Mouse (Mus musculus) limb, embryonic 11.5 days (tissue): Measurements from ENCODE around the gene Wfdc13. TPM values are rescaled to one million over a fixed set of nuclear protein-coding genes. Genes with fewer than 3 reads are reported as not detected.
"Not testable (repeated sequence)": the region's sequence is repeated elsewhere in the genome, so short reads cannot be mapped to it uniquely, and the experiment has no call there.

ENCODE experiments used
- ATAC-seq: fragments of 200-750 bp; cut with Nextera tagmentation; 2 replicates; pipeline ENCODE4 v1.8.0; 2017; ENCODE audit warnings: low read depth; ENCODE audit not compliant: insufficient number of reproducible peaks, low FRiP score, low TSS enrichment
- DNase-seq: peaks from one replicate; pipeline ENCODE4 v3.0.0-alpha.2; 2015; ENCODE audit warnings: low spot score
- H3K27ac ChIP-seq: fragments of 300-500 bp; sonication (generic); replicated peaks from 2 replicates; pipeline ENCODE4 v1.5.1; 2014; ENCODE audit warnings: low read depth, mild to moderate bottlenecking, low read length
- H3K27me3 ChIP-seq: fragments of 300-500 bp; sonication (generic); 2 replicates; pipeline ENCODE4 v1.6.1; 2014; ENCODE audit warnings: mild to moderate bottlenecking, low read length, mixed read lengths; ENCODE audit not compliant: control insufficient read depth, insufficient read depth
- H3K36me3 ChIP-seq: fragments of 300-500 bp; sonication (generic); 2 replicates; pipeline ENCODE4 v1.6.1; 2014; ENCODE audit warnings: mild to moderate bottlenecking, low read length, moderate library complexity, mixed read lengths; ENCODE audit not compliant: control insufficient read depth, insufficient read depth
- H3K4me1 ChIP-seq: fragments of 300-500 bp; sonication (generic); 2 replicates; pipeline ENCODE4 v1.6.1; 2014; ENCODE audit warnings: low read length, mixed read lengths; ENCODE audit not compliant: control insufficient read depth, insufficient read depth
- H3K4me2 ChIP-seq: fragments of 300-500 bp; sonication (generic); 2 replicates; pipeline ENCODE4 v1.6.1; 2014; ENCODE audit warnings: low read depth, mild to moderate bottlenecking, moderate library complexity; ENCODE audit not compliant: severe bottlenecking
- H3K4me3 ChIP-seq: fragments of 300-500 bp; sonication (generic); 2 replicates; pipeline ENCODE4 v1.5.1; 2014; ENCODE audit warnings: low read depth, low read length
- H3K9ac ChIP-seq: fragments of 300-500 bp; sonication (generic); 2 replicates; pipeline ENCODE4 v1.6.1; 2014; ENCODE audit warnings: mild to moderate bottlenecking, low read length
- H3K9me3 ChIP-seq: fragments of 300-500 bp; sonication (generic); 2 replicates; pipeline ENCODE4 v1.6.1; 2016; ENCODE audit warnings: low read length; ENCODE audit not compliant: control insufficient read depth
- WGBS: fragments of 180-500 bp; shearing (Covaris S2); extraction: QIAGEN DNeasy Blood & Tissue Kit; methylation state at CpG from one replicate; pipeline ENCODE4 v1.1.7; 2014; 5-methylcytosine and 5-hydroxymethylcytosine counted together
- polyA plus RNA-seq: library from polyadenylated mRNA; unstranded; fragments of >200 nt; fragmentation: Nextera tagmentation; extraction: Ambion mirVana; gene quantifications from 2 replicates; pipeline ENCODE4 v1.2.1, GENCODE M21; 2014

Wfdc13 gene
- polyA plus RNA-seq, 1 experiment from 2014 or later = not detected

DNA sequence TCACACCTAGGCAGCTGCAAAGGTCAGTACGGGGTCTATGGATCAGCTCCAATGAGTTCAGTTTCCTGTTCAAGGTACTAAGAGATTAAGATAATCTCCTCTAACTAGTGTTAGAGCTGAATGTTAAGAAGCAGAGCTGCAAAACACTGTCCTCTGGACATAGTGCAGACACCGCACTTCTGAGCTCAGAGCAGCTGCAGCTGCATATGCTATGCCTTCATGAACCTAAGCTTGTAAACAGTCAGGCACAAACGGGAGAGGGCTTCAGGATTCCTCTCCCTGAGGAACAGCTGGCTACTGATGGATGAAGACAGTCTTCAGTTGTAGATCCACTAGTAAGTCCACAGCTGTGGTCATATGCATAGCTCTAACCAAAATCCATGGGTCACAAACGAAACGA, 16.1 kb downstream of the Wfdc13 start:
- H3K4me1 ChIP-seq = no peaks in the 10 kb centered on the region
- H3K36me3 ChIP-seq = no peaks in the 10 kb centered on the region
- H3K27ac ChIP-seq = no peak overlapping the region
- no peak overlapping the region for H3K4me2 ChIP-seq
- 77% methylated on average over 5 of the region's 5 CpGs for WGBS
- H3K9me3 ChIP-seq = no peaks in the 10 kb centered on the region; the same call in 1 of the 2 replicates
- DNase-seq (no peak), ATAC-seq (no peak)
- no peak overlapping the region for H3K9ac ChIP-seq
- no peak overlapping the region for H3K4me3 ChIP-seq
- no peaks in the 10 kb centered on the region for H3K27me3 ChIP-seq

DNA sequence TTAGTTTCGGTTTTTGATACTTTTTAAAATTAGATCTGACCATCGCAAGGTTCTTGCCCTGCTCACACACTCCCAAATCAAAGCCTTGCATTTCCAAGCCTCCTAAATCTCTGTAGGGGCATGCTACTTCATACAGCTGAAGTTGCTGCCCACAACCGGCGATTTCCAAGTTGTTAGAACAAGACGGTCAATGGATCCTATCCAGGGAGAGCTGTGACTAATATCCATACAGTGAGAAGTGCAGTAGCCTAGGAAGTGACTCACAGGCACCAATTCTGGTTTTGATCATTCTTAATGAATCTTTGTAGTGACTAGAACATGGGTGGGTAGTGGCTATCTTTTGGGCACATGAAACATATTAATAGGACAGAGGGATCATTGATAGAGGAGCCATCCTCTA, 16.9 kb downstream of the Wfdc13 start:
- ATAC-seq = no peak

DNA sequence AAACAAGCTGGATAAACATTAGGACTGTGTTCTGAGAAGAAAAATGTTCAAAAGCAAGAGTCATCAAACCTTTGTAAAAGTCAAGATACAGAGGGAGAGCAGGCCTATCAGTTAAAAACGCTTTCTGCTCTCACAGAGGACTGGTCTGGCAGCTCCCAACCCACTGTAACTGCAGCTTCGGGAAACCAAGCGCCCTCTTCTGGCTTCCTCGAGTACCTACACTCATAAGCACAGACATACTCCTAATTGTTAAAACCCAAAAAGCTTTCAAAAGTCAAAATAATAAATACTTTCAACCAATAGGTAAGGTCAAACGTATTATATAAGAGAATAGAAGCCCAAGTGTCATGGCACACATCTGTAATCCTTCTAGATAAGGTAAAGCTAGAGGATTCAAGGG, 19.3 kb downstream of the Wfdc13 start:
- no peaks in the 10 kb centered on the region for H3K4me1 ChIP-seq
- no peaks in the 10 kb centered on the region; the same call in 1 of the 2 replicates for H3K9me3 ChIP-seq
- no peaks in the 10 kb centered on the region for H3K27me3 ChIP-seq
- H3K9ac ChIP-seq = no peak overlapping the region
- H3K4me3 ChIP-seq = no peak overlapping the region
- H3K36me3 ChIP-seq = no peaks in the 10 kb centered on the region
- ATAC-seq = no peak
- H3K27ac ChIP-seq = no peak overlapping the region
- no peak for DNase-seq
- H3K4me2 ChIP-seq = no peak overlapping the region
- 78% methylated on average over 5 of the region's 5 CpGs for WGBS

More for the DNA sequence above, 16.9 kb downstream of the Wfdc13 start:
- Histone ChIP-seq H3K27me3 (no peaks in the 10 kb centered on the region), H3K27ac (no peak overlapping the region), H3K4me1 (no peaks in the 10 kb centered on the region), H3K9ac (no peak overlapping the region), H3K4me3 (no peak overlapping the region), H3K36me3 (no peaks in the 10 kb centered on the region), H3K4me2 (no peak overlapping the region), H3K9me3 (no peaks in the 10 kb centered on the region; the same call in 1 of the 2 replicates)
- 89% methylated on average over 5 of the region's 5 CpGs for WGBS
- DNase-seq = no peak

DNA sequence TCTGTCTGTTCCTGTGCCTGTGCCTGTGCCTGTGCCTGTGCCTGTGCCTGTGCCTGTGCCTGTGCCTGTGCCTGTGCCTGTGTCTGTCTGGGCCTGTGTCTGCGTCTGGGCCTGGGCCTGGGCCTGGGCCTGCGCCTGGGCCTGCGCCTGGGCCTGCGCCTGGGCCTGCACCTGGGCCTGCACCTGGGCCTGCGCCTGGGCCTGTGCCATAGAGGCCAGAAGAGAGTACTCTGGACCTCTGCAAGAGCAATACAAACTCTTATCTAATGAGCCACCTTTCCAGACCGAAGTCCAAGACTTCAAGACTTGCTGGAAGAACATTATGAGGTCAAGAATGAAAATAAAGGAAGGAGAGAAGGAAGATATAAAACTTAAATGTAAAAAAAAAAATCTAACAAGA, 20.4 kb downstream of the Wfdc13 start:
- Histone ChIP-seq H3K4me3 (no peak overlapping the region), H3K4me1 (no peaks in the 10 kb centered on the region), H3K27ac (no peak overlapping the region), H3K9me3 (no peaks in the 10 kb centered on the region; the same call in 1 of the 2 replicates), H3K36me3 (no peaks in the 10 kb centered on the region), H3K27me3 (no peaks in the 10 kb centered on the region), H3K4me2 (no peak overlapping the region), H3K9ac (no peak overlapping the region)
- WGBS = 96% methylated on average over 6 of the region's 6 CpGs
- DNase-seq = no peak
- ATAC-seq = no peak

DNA sequence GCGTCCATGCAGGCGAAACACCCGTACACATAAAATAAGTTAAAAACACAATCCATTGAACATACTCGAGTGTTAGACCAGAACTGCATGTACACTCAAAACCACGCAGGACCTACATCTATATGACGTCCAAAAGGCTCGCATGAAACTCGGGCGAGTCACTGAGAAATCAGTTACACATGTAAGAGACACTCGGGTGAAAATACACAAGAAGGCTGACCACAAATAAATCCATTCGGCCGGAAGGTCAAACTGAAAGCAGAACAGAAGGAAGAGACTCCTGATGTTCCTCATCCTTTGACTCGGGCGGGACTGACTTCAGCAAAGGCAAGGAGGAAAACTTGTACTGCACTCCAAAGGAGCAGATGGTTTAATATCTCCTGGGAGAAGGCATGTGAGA, 21.1 kb downstream of the Wfdc13 start:
- H3K4me3 ChIP-seq = no peak overlapping the region
- no peaks in the 10 kb centered on the region; the same call in 1 of the 2 replicates for H3K9me3 ChIP-seq
- H3K4me2 ChIP-seq = no peak overlapping the region
- H3K27me3 ChIP-seq = no peaks in the 10 kb centered on the region
- H3K27ac ChIP-seq = no peak overlapping the region
- 94% methylated on average over 14 of the region's 14 CpGs for WGBS
- no peaks in the 10 kb centered on the region for H3K4me1 ChIP-seq
- H3K9ac ChIP-seq = no peak overlapping the region
- no peaks in the 10 kb centered on the region for H3K36me3 ChIP-seq
- ATAC-seq = no peak
- no peak for DNase-seq

DNA sequence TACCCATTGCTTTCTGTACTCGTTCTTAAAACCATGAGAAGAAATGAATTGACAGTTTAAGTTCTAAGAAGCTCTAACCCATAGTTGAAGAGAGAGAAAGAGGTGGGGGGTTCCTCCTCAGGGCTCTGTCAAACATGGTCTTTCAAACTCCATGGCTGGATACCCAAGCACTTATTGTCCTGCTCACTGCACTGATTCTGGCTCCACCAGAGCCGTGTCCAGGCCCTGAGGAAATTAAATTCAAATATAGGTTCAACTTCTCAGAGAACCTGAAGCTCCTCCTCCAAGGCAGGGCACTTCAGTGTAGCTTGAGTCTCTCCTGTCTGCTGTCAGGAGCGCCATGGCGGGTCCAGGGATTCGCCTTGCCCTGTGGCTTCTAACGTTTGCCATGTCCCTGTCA, 30.1 kb downstream of the Wfdc13 start, which contains the start of gene Spint5:
Gene Spint5, plus strand, starts transcription at position 301 of the 400 bp plus-strand sequence.
- no peak for ATAC-seq
- DNase-seq = no peak
- Histone ChIP-seq H3K27ac (no peak within 1 kb of the TSS), H3K4me1 (0 out of 2 replicates have a peak, but pooled peaks cover under 1% of the 10 kb centered on the region), H3K4me2 (no peak within 1 kb of the TSS), H3K9ac (no peak within 1 kb of the TSS), H3K36me3 (no peaks in the 10 kb centered on the region), H3K27me3 (no peaks in the 10 kb centered on the region), H3K4me3 (no peak within 1 kb of the TSS), H3K9me3 (no peaks in the 10 kb centered on the region)
- WGBS = 80% methylated on average over 6 of the region's 6 CpGs

DNA sequence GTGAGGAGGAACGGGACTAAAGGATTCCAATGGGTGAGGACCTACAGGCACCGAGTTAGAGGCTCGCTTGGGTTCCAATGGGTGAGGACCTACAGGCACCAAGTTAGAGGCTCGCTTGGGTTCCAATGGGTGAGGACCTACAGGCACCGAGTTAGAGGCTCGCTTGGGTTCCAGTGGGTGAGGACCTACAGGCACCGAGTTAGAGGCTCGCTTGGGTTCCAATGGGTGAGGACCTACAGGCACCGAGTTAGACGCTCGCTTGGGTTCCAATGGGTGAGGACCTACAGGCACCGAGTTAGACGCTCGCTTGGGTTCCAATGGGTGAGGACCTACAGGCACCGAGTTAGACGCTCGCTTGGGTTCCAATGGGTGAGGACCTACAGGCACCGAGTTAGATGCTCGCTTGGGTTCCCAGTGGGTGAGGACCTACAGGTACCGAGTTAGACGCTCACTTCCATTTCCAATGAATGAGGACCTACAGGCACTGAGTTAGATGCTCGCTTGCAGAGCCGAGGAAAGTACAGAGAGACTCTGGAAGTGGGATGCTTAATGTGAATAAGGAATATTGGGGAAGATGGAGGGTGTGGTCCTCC, 31.4 kb downstream of the Wfdc13 start:
- not testable (repeated sequence) for ATAC-seq, DNase-seq, H3K27ac ChIP-seq, H3K36me3 ChIP-seq, H3K4me3 ChIP-seq, H3K27me3 ChIP-seq, H3K4me2 ChIP-seq, H3K4me1 ChIP-seq, H3K9me3 ChIP-seq, H3K9ac ChIP-seq
- WGBS = 91% methylated on average over 19 of the region's 23 CpGs

DNA sequence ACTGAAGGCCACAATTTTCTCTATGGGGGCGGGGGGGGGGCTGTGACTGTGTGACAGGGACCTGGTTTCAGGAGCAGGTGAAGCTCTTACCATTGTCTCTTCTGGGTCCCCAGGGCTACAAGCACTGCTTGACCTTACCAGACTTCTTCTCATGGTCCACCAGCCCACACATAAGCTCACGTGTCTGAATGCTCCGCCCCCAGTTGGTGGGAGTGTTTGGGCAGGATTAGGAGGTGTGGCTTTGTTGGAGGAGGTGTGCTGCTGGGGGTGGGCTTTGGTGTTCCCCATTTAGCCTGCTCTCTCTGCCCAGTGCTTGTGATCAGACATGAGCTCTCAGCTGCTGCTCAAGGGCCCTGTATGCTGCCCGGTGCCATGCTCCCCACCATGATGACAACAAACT, 38.4 kb downstream of the Wfdc13 start:
- no peak overlapping the region for H3K27ac ChIP-seq

More for the DNA sequence above, 38.4 kb downstream of the Wfdc13 start:
- no peak for DNase-seq
- H3K27me3 ChIP-seq = no peaks in the 10 kb centered on the region
- WGBS = 60% methylated on average over 4 of the region's 4 CpGs
- no peak overlapping the region for H3K4me3 ChIP-seq
- H3K4me2 ChIP-seq = no peak overlapping the region
- H3K9ac ChIP-seq = no peak overlapping the region
- ATAC-seq = no peak
- 0 out of 2 replicates have a peak, but pooled peaks cover 2% of the 10 kb centered on the region for H3K4me1 ChIP-seq
- no peaks in the 10 kb centered on the region for H3K9me3 ChIP-seq
- H3K36me3 ChIP-seq = no peaks in the 10 kb centered on the region
